Mouse (Mus musculus): ENCODE data around the gene Phc2. TPM values are rescaled to one million over a fixed set of nuclear protein-coding genes. Genes with fewer than 3 reads are reported as not detected.
A peak's percentile ranks its signal among the peaks of the same experiment; 100 is the strongest.
"Not testable (repeated sequence)": the region's sequence is repeated elsewhere in the genome, so short reads cannot be mapped to it uniquely, and the experiment has no call there.

Phc2 gene
- total RNA-seq, 1 experiment from 2014 or later = 79.0 TPM

- no peak for DNase-seq
Measured at GRCm38 (mm10) chr4:128645896-128646295, 8.6 kb upstream of the Phc2 start.

GRCm38 (mm10) chr4:128646762-128647161, 7.7 kb upstream of the Phc2 start:
- no peak for DNase-seq

- DNase-seq = no peak
Measured at GRCm38 (mm10) chr4:128648567-128649255, 5.8 kb upstream of the Phc2 start.

- no peak for DNase-seq
Measured at GRCm38 (mm10) chr4:128651530-128651929, 3.0 kb upstream of the Phc2 start.

- peak; percentile 68 for DNase-seq
Measured at GRCm38 (mm10) chr4:128652584-128653298, 1.8 kb upstream of the Phc2 start.

GRCm38 (mm10) chr4:128655446-128655845, 944 bp downstream of the Phc2 start:
- no peak for DNase-seq

GRCm38 (mm10) chr4:128660196-128660595, 5.7 kb downstream of the Phc2 start:
- DNase-seq = peak; percentile 47

GRCm38 (mm10) chr4:128661063-128661462, 6.6 kb downstream of the Phc2 start:
- DNase-seq = no peak

GRCm38 (mm10) chr4:128664002-128664401, 9.5 kb downstream of the Phc2 start:
- no peak for DNase-seq

- not testable (repeated sequence) for DNase-seq
Measured at GRCm38 (mm10) chr4:128666362-128666761, 11.9 kb downstream of the Phc2 start.

- not testable (repeated sequence) for DNase-seq
Measured at GRCm38 (mm10) chr4:128667195-128667594, 12.7 kb downstream of the Phc2 start.

GRCm38 (mm10) chr4:128669229-128669628, 14.7 kb downstream of the Phc2 start:
- no peak for DNase-seq

GRCm38 (mm10) chr4:128670566-128671191, 16.2 kb downstream of the Phc2 start:
- DNase-seq = no peak

- DNase-seq = no peak
Measured at GRCm38 (mm10) chr4:128672494-128672893, 18.0 kb downstream of the Phc2 start.

- no peak for DNase-seq
Measured at GRCm38 (mm10) chr4:128678564-128679217, 24.2 kb downstream of the Phc2 start.

- peak; percentile 64 for DNase-seq
Measured at GRCm38 (mm10) chr4:128681126-128681525, 26.6 kb downstream of the Phc2 start.

GRCm38 (mm10) chr4:128682281-128682680, 27.8 kb downstream of the Phc2 start:
- no peak for DNase-seq

GRCm38 (mm10) chr4:128683706-128684105, 29.2 kb downstream of the Phc2 start:
- DNase-seq = no peak

- no peak for DNase-seq
Measured at GRCm38 (mm10) chr4:128684108-128684507, 29.6 kb downstream of the Phc2 start.

- DNase-seq = no peak
Measured at GRCm38 (mm10) chr4:128688513-128688913, 34.0 kb downstream of the Phc2 start.

- no peak for DNase-seq
Measured at GRCm38 (mm10) chr4:128688976-128689375, 34.5 kb downstream of the Phc2 start.

- peak; percentile 57 for DNase-seq
Measured at GRCm38 (mm10) chr4:128689739-128690304, 35.3 kb downstream of the Phc2 start.

Data from adrenal gland, postnatal 14 days (tissue).